Mouse (Mus musculus) neural tube, embryonic 11.5 days (tissue): ENCODE data around the gene Dnase1. TPM values are rescaled to one million over a fixed set of nuclear protein-coding genes. Genes with fewer than 3 reads are reported as not detected.

Source experiments
- ATAC-seq: fragments of 200-750 bp; cut with Nextera tagmentation; 2 replicates; pipeline ENCODE4 v1.8.0; 2017; ENCODE audit warnings: moderate number of reproducible peaks, mild to moderate bottlenecking, moderate TSS enrichment, moderate library complexity; ENCODE audit not compliant: insufficient read depth, low FRiP score, low TSS enrichment
- DNase-seq: peaks from one replicate; pipeline ENCODE4 v3.0.0-alpha.2; 2015; ENCODE audit warnings: low spot score
- H3K27ac ChIP-seq: fragments of 300-500 bp; sonication (generic); 2 replicates; pipeline ENCODE4 v1.5.1; 2014; ENCODE audit warnings: low read depth, mild to moderate bottlenecking, low read length
- H3K27me3 ChIP-seq: fragments of 300-500 bp; sonication (generic); 2 replicates; pipeline ENCODE4 v1.6.1; 2014; ENCODE audit warnings: mild to moderate bottlenecking, low read length, mixed read lengths; ENCODE audit not compliant: control insufficient read depth, insufficient read depth
- H3K36me3 ChIP-seq: fragments of 300-500 bp; sonication (generic); 2 replicates; pipeline ENCODE4 v1.6.1; 2014; ENCODE audit warnings: mild to moderate bottlenecking, low read length, moderate library complexity, mixed read lengths; ENCODE audit not compliant: control insufficient read depth, insufficient read depth
- H3K4me1 ChIP-seq: fragments of 300-500 bp; sonication (generic); 2 replicates; pipeline ENCODE4 v1.6.1; 2014; ENCODE audit warnings: low read length, mixed read lengths; ENCODE audit not compliant: control insufficient read depth, insufficient read depth
- H3K4me2 ChIP-seq: fragments of 300-500 bp; sonication (generic); 2 replicates; pipeline ENCODE4 v1.6.1; 2014; ENCODE audit warnings: low read depth, mild to moderate bottlenecking, moderate library complexity
- H3K4me3 ChIP-seq: fragments of 300-500 bp; sonication (generic); 2 replicates; pipeline ENCODE4 v1.5.1; 2014; ENCODE audit warnings: low read depth, low read length
- H3K9ac ChIP-seq: fragments of 300-500 bp; sonication (generic); 2 replicates; pipeline ENCODE4 v1.6.1; 2014; ENCODE audit warnings: mild to moderate bottlenecking, low read length
- H3K9me3 ChIP-seq: fragments of 300-500 bp; sonication (generic); 2 replicates; pipeline ENCODE4 v1.6.1; 2016; ENCODE audit warnings: low read length; ENCODE audit not compliant: control insufficient read depth
- WGBS: fragments of 180-500 bp; shearing (Covaris S2); extraction: QIAGEN DNeasy Blood & Tissue Kit; methylation state at CpG from one replicate; pipeline ENCODE4 v1.1.7; 2014; 5-methylcytosine and 5-hydroxymethylcytosine counted together
- polyA plus RNA-seq: library from polyadenylated mRNA; unstranded; fragments of >200 nt; fragmentation: Nextera tagmentation; extraction: Ambion mirVana; gene quantifications from 2 replicates; pipeline ENCODE4 v1.2.1, GENCODE M21; 2014

Dnase1 gene
- polyA plus RNA-seq, 1 experiment from 2014 or later: 6.1 TPM

DNA sequence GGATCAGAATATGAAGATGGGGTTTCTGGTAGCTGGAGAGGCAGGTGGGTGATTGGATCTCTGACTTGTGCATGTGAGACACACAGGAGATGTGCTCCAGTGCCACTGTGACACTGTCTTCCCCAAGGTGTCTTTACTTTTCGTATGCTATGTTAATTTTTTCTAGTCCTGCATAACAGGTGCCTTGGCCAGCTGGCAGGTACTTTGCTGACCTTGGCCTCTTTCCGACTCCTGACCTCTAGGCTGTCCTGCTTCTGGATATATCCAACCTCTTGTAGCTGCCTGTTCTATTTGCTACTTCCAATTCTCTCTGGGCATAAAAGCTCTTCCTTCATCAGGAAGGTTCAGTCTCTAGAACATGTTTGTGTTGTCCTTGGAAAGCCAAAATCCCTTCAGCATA, 1.2 kb upstream of the Dnase1 start:
- Histone ChIP-seq H3K27me3 (no peaks in the 10 kb centered on the region), H3K9ac (no peak overlapping the region), H3K9me3 (no peaks in the 10 kb centered on the region), H3K27ac (no peak overlapping the region), H3K4me3 (no peak overlapping the region), H3K36me3 (peaks cover 11% of the 10 kb centered on the region), H3K4me1 (no peaks in the 10 kb centered on the region), H3K4me2 (no peak overlapping the region)
- DNase-seq: no peak
- WGBS: 78% methylated on average over 2 of the region's 2 CpGs
- no peak for ATAC-seq

DNA sequence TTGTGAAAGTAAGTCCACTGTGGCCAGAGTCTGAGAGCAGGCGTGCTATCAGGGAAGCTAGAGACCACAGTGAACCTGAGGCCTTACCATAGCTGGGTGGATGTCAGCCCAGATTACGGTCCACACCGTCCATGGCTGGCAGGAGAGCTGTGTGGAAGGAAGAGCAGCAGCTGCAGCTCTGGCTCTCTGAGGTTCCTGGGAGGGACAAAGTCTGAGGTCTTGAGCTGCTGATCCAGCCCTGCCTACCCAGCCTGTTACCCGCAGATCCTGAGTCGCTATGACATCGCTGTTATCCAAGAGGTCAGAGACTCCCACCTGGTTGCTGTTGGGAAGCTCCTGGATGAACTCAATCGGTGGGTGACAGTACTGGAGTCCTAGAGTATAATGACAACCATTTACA, 948 bp downstream of the Dnase1 start:
- H3K36me3 ChIP-seq: peaks cover 11% of the 10 kb centered on the region
- no peak overlapping the region for H3K9ac ChIP-seq
- no peak overlapping the region for H3K27ac ChIP-seq
- 93% methylated on average over 7 of the region's 7 CpGs for WGBS
- ATAC-seq (no peak), DNase-seq (no peak)
- H3K4me3 ChIP-seq: no peak overlapping the region
- no peak overlapping the region for H3K4me2 ChIP-seq
- H3K9me3 ChIP-seq: no peaks in the 10 kb centered on the region
- no peaks in the 10 kb centered on the region for H3K27me3 ChIP-seq
- H3K4me1 ChIP-seq: no peaks in the 10 kb centered on the region

DNA sequence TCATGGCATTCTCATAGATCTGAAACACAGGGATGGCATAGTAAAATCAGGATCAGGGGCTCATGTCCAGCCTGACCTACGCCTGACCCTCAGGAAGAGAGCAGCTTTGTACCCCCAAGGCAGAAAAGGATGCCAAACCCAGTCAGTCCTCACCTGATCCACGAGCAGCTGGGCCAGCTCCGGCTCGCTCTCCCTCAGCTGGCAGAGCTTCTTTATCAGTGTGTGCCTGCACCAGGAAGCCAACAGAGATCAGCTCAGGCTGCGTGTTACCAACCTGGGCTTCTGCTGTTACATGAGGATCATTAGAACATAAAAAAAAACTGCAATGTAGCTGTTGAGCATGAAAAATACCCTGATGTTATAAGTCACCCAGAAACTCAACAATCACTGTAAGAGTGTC, 3.5 kb downstream of the Dnase1 start:
- no peaks in the 10 kb centered on the region for H3K4me1 ChIP-seq
- H3K4me3 ChIP-seq: no peak overlapping the region
- H3K9ac ChIP-seq: no peak overlapping the region
- no peak overlapping the region for H3K27ac ChIP-seq
- DNase-seq: no peak
- ATAC-seq: no peak
- WGBS: 92% methylated on average over 5 of the region's 5 CpGs
- H3K36me3 ChIP-seq: peaks cover 17% of the 10 kb centered on the region
- H3K27me3 ChIP-seq: no peaks in the 10 kb centered on the region
- H3K4me2 ChIP-seq: no peak overlapping the region
- no peaks in the 10 kb centered on the region for H3K9me3 ChIP-seq

DNA sequence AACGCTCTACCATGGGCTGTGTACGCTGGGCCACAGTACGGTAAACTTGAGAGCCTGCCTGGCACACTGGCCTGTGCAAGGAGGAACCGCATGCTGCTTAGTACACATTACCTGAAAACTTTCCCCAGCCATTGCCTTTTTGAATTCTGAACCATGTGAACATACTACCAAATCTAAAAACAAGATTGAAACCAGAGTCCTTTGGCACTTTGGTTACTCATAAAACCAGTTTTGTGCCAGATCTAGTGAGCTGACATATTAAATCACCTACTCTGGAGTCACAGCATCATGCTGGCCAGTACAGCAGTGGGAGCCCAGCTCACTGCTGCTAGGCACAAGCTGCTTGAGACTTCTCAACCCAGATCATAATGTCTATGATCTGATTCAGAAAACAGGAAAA, 4.9 kb downstream of the Dnase1 start:
- no peak overlapping the region for H3K27ac ChIP-seq
- H3K36me3 ChIP-seq: peaks cover 17% of the 10 kb centered on the region
- H3K4me2 ChIP-seq: no peak overlapping the region
- H3K4me1 ChIP-seq: no peaks in the 10 kb centered on the region
- H3K27me3 ChIP-seq: no peaks in the 10 kb centered on the region
- DNase-seq (no peak), ATAC-seq (no peak)
- no peak overlapping the region for H3K4me3 ChIP-seq
- 98% methylated on average over 4 of the region's 4 CpGs for WGBS
- H3K9ac ChIP-seq: no peak overlapping the region
- no peaks in the 10 kb centered on the region for H3K9me3 ChIP-seq

DNA sequence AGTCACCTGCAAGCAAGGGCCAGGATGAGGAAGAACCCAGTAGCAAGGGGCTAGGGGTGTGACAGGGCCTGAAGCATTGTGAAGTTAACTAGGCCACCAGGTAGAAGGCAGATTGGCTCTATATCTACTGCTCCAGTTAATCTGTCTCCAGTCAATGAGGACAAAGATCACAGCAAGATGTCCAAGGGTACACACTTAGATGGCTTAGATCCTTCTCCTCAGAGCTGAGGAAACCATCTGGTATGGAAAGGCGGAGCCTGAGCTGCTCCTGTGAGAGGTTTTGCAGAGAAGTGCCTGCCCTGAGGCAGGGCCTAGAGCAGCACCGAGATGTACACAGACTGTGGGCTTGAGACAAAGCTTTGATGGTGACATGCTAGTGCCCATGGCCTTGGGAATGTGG, 7.4 kb downstream of the Dnase1 start:
- Histone ChIP-seq H3K4me1 (no peaks in the 10 kb centered on the region), H3K9me3 (no peaks in the 10 kb centered on the region), H3K9ac (no peak overlapping the region), H3K36me3 (peaks cover 14% of the 10 kb centered on the region), H3K27me3 (no peaks in the 10 kb centered on the region), H3K4me2 (no peak overlapping the region), H3K4me3 (no peak overlapping the region), H3K27ac (no peak overlapping the region)
- WGBS: 97% methylated on average over 2 of the region's 2 CpGs
- no peak for ATAC-seq
- DNase-seq: no peak

DNA sequence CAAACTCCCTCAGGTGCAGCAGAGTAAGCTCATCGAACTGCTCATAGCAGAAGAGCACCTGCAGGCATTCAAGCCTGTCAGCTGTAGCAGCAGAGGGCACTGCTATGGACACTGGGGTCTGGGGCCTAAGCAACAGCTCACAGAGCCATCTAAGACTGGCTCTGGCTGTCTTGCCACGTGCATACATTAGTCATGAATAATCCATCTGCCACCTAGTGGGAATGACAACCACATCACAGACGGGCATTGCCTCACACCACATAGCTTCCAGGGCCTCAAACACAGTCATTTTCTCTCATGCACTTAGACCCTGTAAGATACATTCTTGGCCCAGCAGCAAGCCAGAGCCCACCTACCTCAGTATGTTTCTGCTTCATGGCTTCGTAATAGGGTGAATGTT, 8.8 kb downstream of the Dnase1 start:
- no peak for DNase-seq

DNA sequence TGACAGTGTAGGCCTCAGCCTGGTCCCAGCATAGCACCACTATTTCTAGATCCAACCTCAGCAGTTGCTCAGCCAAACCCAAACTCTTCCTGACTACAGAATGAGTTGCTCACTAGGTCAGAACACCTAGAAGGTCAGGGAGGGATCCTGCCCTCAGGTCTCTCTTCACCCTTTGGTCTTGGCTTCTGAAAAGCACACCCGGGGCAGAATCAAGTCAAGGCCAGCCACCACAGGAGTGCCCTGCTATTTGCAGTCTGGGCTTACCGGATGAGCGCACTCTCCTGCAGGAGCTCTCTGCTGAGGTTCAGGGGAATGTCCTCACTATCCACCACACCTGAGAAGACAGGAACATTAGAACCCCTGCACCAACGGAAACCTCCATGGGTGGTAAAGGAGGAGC, 15.9 kb downstream of the Dnase1 start:
- Histone ChIP-seq H3K27me3 (no peaks in the 10 kb centered on the region), H3K36me3 (peaks cover 12% of the 10 kb centered on the region; the same call in 1 of the 2 replicates), H3K4me1 (no peaks in the 10 kb centered on the region), H3K27ac (no peak overlapping the region), H3K9ac (no peak overlapping the region), H3K9me3 (no peaks in the 10 kb centered on the region), H3K4me3 (no peak overlapping the region), H3K4me2 (no peak overlapping the region)
- DNase-seq (no peak), ATAC-seq (no peak)
- WGBS: 94% methylated on average over 4 of the region's 4 CpGs

More for the DNA sequence above, 8.8 kb downstream of the Dnase1 start:
- H3K4me2 ChIP-seq: no peak overlapping the region
- no peak for ATAC-seq
- no peak overlapping the region for H3K4me3 ChIP-seq
- H3K9ac ChIP-seq: no peak overlapping the region
- 91% methylated on average over 4 of the region's 4 CpGs for WGBS
- H3K27ac ChIP-seq: no peak overlapping the region
- H3K36me3 ChIP-seq: peaks cover 10% of the 10 kb centered on the region
- H3K9me3 ChIP-seq: no peaks in the 10 kb centered on the region
- H3K27me3 ChIP-seq: no peaks in the 10 kb centered on the region
- no peaks in the 10 kb centered on the region for H3K4me1 ChIP-seq

DNA sequence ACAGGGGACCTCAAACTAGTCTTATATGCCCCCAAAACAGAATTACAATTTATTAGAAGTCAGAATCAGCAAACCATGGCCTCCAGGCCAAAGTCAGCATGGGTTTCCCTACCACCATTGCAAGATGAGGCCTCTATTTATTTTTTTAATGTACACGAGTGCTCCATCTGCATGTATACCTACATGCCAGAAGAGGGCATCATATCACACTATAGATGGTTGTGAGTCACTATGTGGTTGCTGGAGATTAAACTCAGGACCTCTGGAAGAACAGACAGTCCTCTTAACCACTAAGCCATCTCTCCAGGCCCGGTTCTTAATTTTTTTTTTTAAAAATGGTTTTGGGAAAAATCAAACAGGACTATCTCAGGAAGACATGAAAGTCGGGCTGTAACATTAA, 17.1 kb downstream of the Dnase1 start:
- WGBS: 91% methylated on average over 3 of the region's 3 CpGs
- Histone ChIP-seq H3K4me1 (no peaks in the 10 kb centered on the region), H3K36me3 (peaks cover 12% of the 10 kb centered on the region; the same call in 1 of the 2 replicates), H3K9me3 (no peaks in the 10 kb centered on the region), H3K4me2 (no peak overlapping the region), H3K27ac (no peak overlapping the region), H3K9ac (no peak overlapping the region), H3K4me3 (no peak overlapping the region), H3K27me3 (no peaks in the 10 kb centered on the region)
- ATAC-seq (no peak), DNase-seq (no peak)

DNA sequence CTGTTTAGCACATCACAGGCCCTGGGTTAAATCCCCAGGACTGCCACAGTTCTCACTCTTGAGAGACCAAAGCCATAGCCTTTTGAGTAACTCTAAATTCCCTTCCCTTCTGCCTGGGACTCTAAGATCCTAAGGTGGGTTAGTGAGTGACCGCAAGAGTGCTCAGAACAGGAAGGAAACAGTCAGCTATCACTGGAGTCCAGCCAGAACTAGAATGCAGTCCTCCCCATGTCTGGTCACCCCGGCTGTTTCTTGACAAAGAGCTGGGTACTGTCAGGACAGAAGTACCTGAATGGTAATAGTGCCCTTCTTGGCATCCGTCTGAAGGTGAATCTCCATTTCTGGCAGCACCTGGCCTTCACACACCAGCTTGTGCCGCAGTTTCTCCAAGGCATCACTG, 28.2 kb downstream of the Dnase1 start:
- 94% methylated on average over 4 of the region's 4 CpGs for WGBS
- ATAC-seq (no peak), DNase-seq (no peak)
- Histone ChIP-seq H3K36me3 (peaks cover 12% of the 10 kb centered on the region), H3K9ac (no peak overlapping the region), H3K27ac (no peak overlapping the region), H3K9me3 (no peaks in the 10 kb centered on the region), H3K4me2 (no peak overlapping the region), H3K27me3 (no peaks in the 10 kb centered on the region), H3K4me3 (no peak overlapping the region), H3K4me1 (no peaks in the 10 kb centered on the region)
